Mouse (Mus musculus): ENCODE data around the gene Prkaa2. TPM values are rescaled to one million over a fixed set of nuclear protein-coding genes. Genes with fewer than 3 reads are reported as not detected.

The Prkaa2 gene
- polyA plus RNA-seq (2012; rRNA removed; ENCODE audit: low replicate concordance), result 0.57 and 2.1 TPM in 2 replicates

GRCm38 (mm10) chr4:105109199-105109989 is at the start of gene Prkaa2:
Prkaa2 (minus strand) TSS chr4:105109890.

GRCm38 (mm10) chr4:105157276-105158168 is 47.8 kb upstream of the Prkaa2 start, which contains the start of gene Plpp3:
Plpp3 (plus strand) TSS chr4:105157347.

Other genes with a start within 250 kb of the Prkaa2 start
- not detected in 2 replicates for gene C8a, start 233.5 kb downstream of the Prkaa2 start, polyA plus RNA-seq (2012; rRNA removed; ENCODE audit: low replicate concordance)
- gene Fyb2, start 196.4 kb downstream of the Prkaa2 start, polyA plus RNA-seq (2012; rRNA removed; ENCODE audit: low replicate concordance), result 0.13 TPM in 1 of 2 replicates, not detected in the other
- 34.0 and 36.0 TPM in 2 replicates for gene Plpp3, start 47.5 kb upstream of the Prkaa2 start, polyA plus RNA-seq (2012; rRNA removed; ENCODE audit: low replicate concordance)

All from duodenum, adult 2 months (tissue).